Mouse (Mus musculus) ES-E14 (cell line): ENCODE measurements at regions not wholly inside any gene's neighbourhood (a gene's known extent, or its start where the extent isn't known, plus 50 kb on each side); places are given as distances from the start of the nearest gene placed in this dataset.

Experiments
- DNase-seq: peaks from one replicate; pipeline ENCODE4 v3.0.0-alpha.2; 2013; ENCODE audit warnings: low read depth, low spot score
- H3K27ac ChIP-seq: 2 replicates; pipeline ENCODE4 v1.5.1; 2012; ENCODE audit warnings: low read depth, mild to moderate bottlenecking, low read length, moderate library complexity, mixed read lengths; ENCODE audit not compliant: poor library complexity, insufficient read depth, severe bottlenecking
- H3K36me3 ChIP-seq: 2 replicates; pipeline ENCODE4 v1.6.1; 2012; ENCODE audit warnings: mild to moderate bottlenecking, low read length, moderate library complexity, mixed read lengths; ENCODE audit not compliant: control insufficient read depth, poor library complexity, insufficient read depth, severe bottlenecking
- H3K4me1 ChIP-seq, 2 experiments: fragments of 150-350 bp in 1 of 2; sonication (generic) in 1 of 2; 2 replicates each; pipeline ENCODE4 v1.6.1; 2012; ENCODE audit warnings: low read length in 2 of 2, mild to moderate bottlenecking in 1 of 2, mixed read lengths in 1 of 2; ENCODE audit not compliant: control insufficient read depth in 2 of 2, insufficient read depth in 2 of 2, poor library complexity in 1 of 2
- H3K4me3 ChIP-seq, 2 experiments: fragments of 150-350 bp in 1 of 2; sonication (generic) in 1 of 2; 2 replicates each; pipeline ENCODE4 v1.5.1; 2012; ENCODE audit warnings: low read length in 2 of 2, low read depth in 1 of 2, mild to moderate bottlenecking in 1 of 2, mixed read lengths in 1 of 2; ENCODE audit not compliant: insufficient read depth in 1 of 2, poor library complexity in 1 of 2, severe bottlenecking in 1 of 2
- H3K9ac ChIP-seq: 2 replicates; pipeline ENCODE4 v1.6.1; 2012; ENCODE audit warnings: low read depth, mild to moderate bottlenecking, low read length, mixed read lengths; ENCODE audit not compliant: poor library complexity, insufficient read depth, severe bottlenecking
- H3K9me3 ChIP-seq: fragments of 150-350 bp; sonication (generic); 2 replicates; pipeline ENCODE4 v1.6.1; 2012; ENCODE audit warnings: low read depth, mild to moderate bottlenecking, low read length; ENCODE audit not compliant: control insufficient read depth, insufficient read depth
- CHD2 ChIP-seq: IDR thresholded peaks from 2 replicates; pipeline ENCODE4 v1.6.1; 2014; ENCODE audit warnings: mild to moderate bottlenecking, low read depth, low read length, inconsistent platforms
- HCFC1 ChIP-seq: IDR thresholded peaks from 2 replicates; pipeline ENCODE4 v1.6.1; 2012; ENCODE audit warnings: low read length, inconsistent platforms, borderline replicate concordance; ENCODE audit not compliant: insufficient read depth
- MAFK ChIP-seq: IDR thresholded peaks from 2 replicates; pipeline ENCODE4 v1.6.1; 2014; ENCODE audit warnings: mild to moderate bottlenecking, low read depth, low read length, inconsistent platforms; ENCODE audit not compliant: insufficient read depth
- ZC3H11A ChIP-seq: IDR thresholded peaks from 2 replicates; pipeline ENCODE4 v1.6.1; 2012; ENCODE audit warnings: low read depth, mild to moderate bottlenecking, inconsistent platforms, low read length, borderline replicate concordance
- ZNF384 ChIP-seq: IDR thresholded peaks from 2 replicates; pipeline ENCODE4 v1.6.1; 2012; ENCODE audit warnings: low read depth, low read length, inconsistent platforms
- in situ Hi-C, 2 experiments: fragments of 600-800 bp; cut with MboI; formaldehyde crosslinking; loops; one replicate each; pipeline ENCODE4 v1.15.1; 2025; ENCODE audit warnings: low sequenced_read_pairs in 2 of 2, inconsistent platforms in 1 of 2; ENCODE audit not compliant: unreplicated experiment in 2 of 2

DNA sequence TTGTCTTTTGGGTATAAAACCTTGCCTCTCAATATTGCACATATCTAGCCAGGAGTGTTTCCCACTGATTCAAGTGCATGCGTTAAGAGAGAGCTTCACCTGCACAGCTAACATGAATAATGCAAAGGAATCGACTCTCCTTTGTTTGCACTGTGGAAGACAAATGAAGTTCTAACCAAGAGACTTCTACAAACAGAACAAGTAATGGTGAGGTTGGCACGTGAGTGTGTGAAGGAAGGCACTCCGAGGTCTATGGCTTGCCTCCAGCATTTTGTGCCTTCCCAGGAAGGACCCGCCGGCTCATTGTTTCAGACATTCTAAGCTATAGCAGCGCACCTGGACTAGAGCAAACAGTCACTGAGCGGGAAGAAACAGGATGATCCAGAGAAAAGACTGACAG lies 238.5 kb upstream of the Gm5148 start:
- in situ Hi-C loops, result no loop called here
- H3K4me1 ChIP-seq, result peaks cover 0 to 2% of the 10 kb centered on the region in 2 experiments; a peak in 2 of 4 replicates
- TF ChIP-seq ZC3H11A (no peak), CHD2 (no peak), MAFK (no peak), ZNF384 (no peak), HCFC1 (no peak)
- no peak overlapping the region for H3K9ac ChIP-seq
- H3K36me3 ChIP-seq, result no peaks in the 10 kb centered on the region
- no peak overlapping the region for H3K4me3 ChIP-seq
- DNase-seq, result no peak
- no peaks in the 10 kb centered on the region for H3K9me3 ChIP-seq
- H3K27ac ChIP-seq, result no peak overlapping the region

DNA sequence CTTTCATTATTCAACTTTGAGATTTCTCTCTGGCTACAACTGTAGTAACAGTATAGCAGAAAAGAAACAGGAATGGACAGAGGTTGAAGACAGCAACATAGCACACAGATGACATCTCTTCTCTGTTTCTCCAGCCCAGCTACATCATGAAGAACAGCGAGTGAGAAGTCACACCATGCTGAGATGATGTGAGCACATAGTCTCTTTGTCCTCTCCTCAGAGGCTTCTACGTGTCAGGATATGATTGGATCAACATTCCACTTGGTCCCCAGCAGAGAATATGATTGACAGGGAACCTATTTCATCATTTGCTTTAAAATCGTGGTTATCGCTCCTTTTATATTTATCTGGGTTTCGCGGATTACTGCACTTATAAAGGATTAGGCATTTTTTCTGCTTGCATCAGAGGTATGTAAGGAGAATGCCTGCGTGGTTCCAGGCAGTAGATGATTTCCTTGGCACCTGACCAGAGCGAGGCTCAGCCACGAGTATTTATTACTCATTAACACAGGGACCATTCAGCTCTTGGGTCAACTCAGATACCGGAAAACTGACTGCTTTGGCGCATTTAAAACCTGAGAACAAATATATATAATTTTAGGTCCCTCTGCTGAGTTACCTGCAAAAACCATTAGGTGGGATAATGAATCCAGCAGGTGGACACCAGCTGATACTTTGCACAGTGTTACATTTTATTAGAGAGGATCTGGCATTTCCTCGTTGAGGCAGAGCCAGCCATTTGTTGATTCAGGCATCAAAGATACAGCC lies 237.9 kb upstream of the Gm5148 start:
- peaks cover 0 to 2% of the 10 kb centered on the region in 2 experiments; a peak in 2 of 4 replicates for H3K4me1 ChIP-seq
- H3K27ac ChIP-seq, result no peak overlapping the region
- H3K9me3 ChIP-seq, result no peaks in the 10 kb centered on the region
- DNase-seq, result no peak
- no peak overlapping the region for H3K9ac ChIP-seq
- H3K36me3 ChIP-seq, result no peaks in the 10 kb centered on the region
- no peak for TF ChIP-seq CHD2
- in situ Hi-C loops, result no loop called here
- H3K4me3 ChIP-seq, result no peak overlapping the region

DNA sequence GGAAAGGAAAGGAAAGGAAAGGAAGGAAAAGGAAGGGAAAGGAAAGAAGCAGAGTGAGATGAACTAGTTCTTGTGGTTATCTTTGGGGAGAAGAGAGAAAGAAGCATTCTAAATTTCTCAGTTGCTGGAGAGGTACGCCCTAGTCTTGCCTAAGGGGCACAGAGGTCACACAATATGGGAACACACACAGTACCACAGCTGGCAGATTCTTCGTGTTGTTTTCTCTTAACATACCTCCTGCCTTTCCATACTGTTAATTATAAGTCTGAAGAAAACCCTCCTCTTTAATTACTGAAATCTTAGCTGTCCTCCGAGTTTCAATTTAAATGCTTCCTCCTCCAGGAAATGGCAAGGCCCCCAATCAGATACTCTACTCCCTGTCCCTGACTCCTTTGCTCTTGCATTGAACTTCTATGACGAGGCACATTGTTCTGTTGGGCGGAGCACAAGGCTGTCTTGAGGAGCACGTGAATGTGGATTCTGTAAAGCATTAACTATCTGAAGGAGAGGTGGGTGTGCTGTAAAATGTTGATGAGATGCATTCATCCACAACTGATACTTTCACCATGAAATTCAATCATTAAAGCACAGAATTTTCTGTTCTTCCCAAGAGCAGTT lies 234.2 kb upstream of the Gm5148 start:
- in situ Hi-C loops, result no loop called here
- DNase-seq, result peak; percentile 54
- TF ChIP-seq ZNF384 (no peak), MAFK (peak; percentile 61; the same call in 1 of the 2 replicates), CHD2 (no peak)
- Histone ChIP-seq H3K9ac (no peak overlapping the region), H3K4me1 (peaks cover 0 to 2% of the 10 kb centered on the region in 2 experiments; a peak in 2 of 4 replicates), H3K4me3 (no peak overlapping the region), H3K36me3 (no peaks in the 10 kb centered on the region), H3K9me3 (no peaks in the 10 kb centered on the region), H3K27ac (no peak overlapping the region)

DNA sequence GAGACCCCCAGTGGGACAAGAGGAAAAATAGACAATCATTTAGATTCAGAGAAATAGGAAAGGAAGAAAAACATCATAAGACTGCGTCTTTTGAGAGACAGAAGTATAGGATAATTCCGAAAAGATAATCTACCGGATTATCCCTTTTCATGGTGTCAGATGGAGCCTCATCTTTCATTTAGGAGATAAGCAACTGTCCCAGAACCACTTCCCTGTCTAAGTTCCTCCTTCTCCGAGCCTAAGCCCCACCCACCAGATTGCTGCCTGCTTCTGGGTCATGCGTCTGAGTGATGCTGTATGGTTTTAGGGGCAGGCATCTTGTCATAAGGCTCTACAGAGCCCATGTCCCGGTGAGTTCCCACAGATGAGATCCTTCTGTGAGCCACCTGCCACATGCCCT lies 232.3 kb upstream of the Gm5148 start:
- H3K4me3 ChIP-seq, result no peak overlapping the region
- no peak for TF ChIP-seq CHD2
- TF ChIP-seq ZC3H11A, result no peak
- no peak for TF ChIP-seq HCFC1
- no peak for TF ChIP-seq MAFK
- no peak for TF ChIP-seq ZNF384
- no peak overlapping the region for H3K27ac ChIP-seq
- no peak for DNase-seq
- peaks cover 0 to 2% of the 10 kb centered on the region in 2 experiments; a peak in 2 of 4 replicates for H3K4me1 ChIP-seq
- H3K9me3 ChIP-seq, result no peaks in the 10 kb centered on the region
- in situ Hi-C loops, result no loop called here
- no peaks in the 10 kb centered on the region for H3K36me3 ChIP-seq
- no peak overlapping the region for H3K9ac ChIP-seq

DNA sequence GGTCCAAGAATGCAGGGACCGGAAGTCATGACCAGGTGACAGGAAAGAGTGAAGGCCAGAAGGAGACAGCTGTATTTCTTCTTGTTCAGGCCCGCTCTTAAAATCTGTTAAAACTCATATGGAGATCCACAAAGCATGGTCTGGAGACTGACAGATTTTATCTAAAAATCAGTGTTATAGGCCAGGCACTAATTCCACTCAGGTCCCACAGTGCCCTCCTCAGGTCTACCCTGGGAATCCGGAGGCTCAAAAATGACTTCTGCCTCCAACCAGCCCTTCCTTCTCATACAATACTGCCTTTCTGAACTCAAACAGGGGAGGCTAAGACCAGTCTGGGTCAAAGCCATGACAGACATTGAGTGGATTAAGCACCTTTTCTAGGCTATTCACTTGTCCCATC lies 228.6 kb upstream of the Gm5148 start:
- in situ Hi-C loops, result no loop called here
- no peaks in the 10 kb centered on the region for H3K9me3 ChIP-seq
- DNase-seq, result no peak
- no peak overlapping the region for H3K4me3 ChIP-seq
- no peaks in the 10 kb centered on the region for H3K36me3 ChIP-seq
- no peak overlapping the region for H3K9ac ChIP-seq
- TF ChIP-seq ZNF384 (no peak), MAFK (no peak), CHD2 (no peak), ZC3H11A (no peak), HCFC1 (no peak)
- H3K4me1 ChIP-seq, result no peaks in the 10 kb centered on the region
- H3K27ac ChIP-seq, result no peak overlapping the region
